Mouse (Mus musculus) forebrain, postnatal 0 days (tissue): ENCODE results near the gene Dner. TPM values are rescaled to one million over a fixed set of nuclear protein-coding genes. Genes with fewer than 3 reads are reported as not detected.

Experiments used
- ATAC-seq: fragments of 200-750 bp; cut with Nextera tagmentation; 2 replicates; pipeline ENCODE4 v1.8.0; 2017; ENCODE audit warnings: mild to moderate bottlenecking, moderate library complexity
- DNase-seq: peaks from one replicate; pipeline ENCODE4 v3.0.0-alpha.2; 2015
- H3K27ac ChIP-seq: fragments of 300-500 bp; sonication (generic); 2 replicates; pipeline ENCODE4 v1.5.1; 2014; ENCODE audit warnings: low read depth, mild to moderate bottlenecking, antibody characterized with exemption, low read length, moderate library complexity, mixed read lengths
- H3K27me3 ChIP-seq: fragments of 300-500 bp; sonication (generic); 2 replicates; pipeline ENCODE4 v1.6.1; 2014; ENCODE audit warnings: mild to moderate bottlenecking, low read length, mixed read lengths; ENCODE audit not compliant: insufficient read depth
- H3K36me3 ChIP-seq: fragments of 300-500 bp; sonication (generic); 2 replicates; pipeline ENCODE4 v1.6.1; 2014; ENCODE audit warnings: mild to moderate bottlenecking, moderate library complexity; ENCODE audit not compliant: insufficient read depth
- H3K4me1 ChIP-seq: fragments of 300-500 bp; sonication (generic); 2 replicates; pipeline ENCODE4 v1.6.1; 2014; ENCODE audit warnings: antibody characterized with exemption; ENCODE audit not compliant: insufficient read depth
- H3K4me2 ChIP-seq: fragments of 300-500 bp; sonication (generic); 2 replicates; pipeline ENCODE4 v1.6.1; 2014; ENCODE audit warnings: low read depth, mild to moderate bottlenecking, moderate library complexity
- H3K4me3 ChIP-seq: fragments of 300-500 bp; sonication (generic); 2 replicates; pipeline ENCODE4 v1.5.1; 2014; ENCODE audit warnings: low read depth, low read length, mixed read lengths
- H3K9ac ChIP-seq: fragments of 300-500 bp; sonication (generic); 2 replicates; pipeline ENCODE4 v1.6.1; 2014; ENCODE audit warnings: mild to moderate bottlenecking
- H3K9me3 ChIP-seq: fragments of 300-500 bp; sonication (generic); 2 replicates; pipeline ENCODE4 v1.6.1; 2016; ENCODE audit warnings: low read length
- CTCF ChIP-seq: sonication (generic); IDR thresholded peaks from 2 replicates; pipeline ENCODE4 v1.5.1; 2016; ENCODE audit warnings: antibody characterized with exemption, control low read depth, low read depth
- WGBS: fragments of 180-500 bp; shearing (Covaris S2); extraction: QIAGEN DNeasy Blood & Tissue Kit; methylation state at CpG from one replicate; pipeline ENCODE4 v1.1.7; 2014; 5-methylcytosine and 5-hydroxymethylcytosine counted together
- polyA plus RNA-seq: library from polyadenylated mRNA; unstranded; fragments of >200 nt; fragmentation: Nextera tagmentation; extraction: Ambion mirVana; gene quantifications from 2 replicates; pipeline ENCODE4 v1.2.1, GENCODE M21; 2015
- total RNA-seq: library from RNA; depleted of rRNA; stranded (reverse); fragments of >200 nt; gene quantifications from 2 replicates; pipeline ENCODE4 v1.2.3, GENCODE M21; 2014

The Dner gene
- total and polyA plus RNA-seq, 2 experiments from 2014 or later: 265 to 295 TPM

- Histone ChIP-seq H3K27me3 (no peaks in the 10 kb centered on the region), H3K4me3 (no peak overlapping the region), H3K4me1 (no peaks in the 10 kb centered on the region), H3K9ac (no peak overlapping the region), H3K27ac (no peak overlapping the region), H3K9me3 (no peaks in the 10 kb centered on the region), H3K4me2 (no peak overlapping the region), H3K36me3 (no peaks in the 10 kb centered on the region)
- DNase-seq: no peak
- ATAC-seq: no peak
- no peak for TF ChIP-seq CTCF
These were observed 188.5 kb downstream of the Dner start for GRCm38 (mm10) chr1:84507568-84507967.

DNA sequence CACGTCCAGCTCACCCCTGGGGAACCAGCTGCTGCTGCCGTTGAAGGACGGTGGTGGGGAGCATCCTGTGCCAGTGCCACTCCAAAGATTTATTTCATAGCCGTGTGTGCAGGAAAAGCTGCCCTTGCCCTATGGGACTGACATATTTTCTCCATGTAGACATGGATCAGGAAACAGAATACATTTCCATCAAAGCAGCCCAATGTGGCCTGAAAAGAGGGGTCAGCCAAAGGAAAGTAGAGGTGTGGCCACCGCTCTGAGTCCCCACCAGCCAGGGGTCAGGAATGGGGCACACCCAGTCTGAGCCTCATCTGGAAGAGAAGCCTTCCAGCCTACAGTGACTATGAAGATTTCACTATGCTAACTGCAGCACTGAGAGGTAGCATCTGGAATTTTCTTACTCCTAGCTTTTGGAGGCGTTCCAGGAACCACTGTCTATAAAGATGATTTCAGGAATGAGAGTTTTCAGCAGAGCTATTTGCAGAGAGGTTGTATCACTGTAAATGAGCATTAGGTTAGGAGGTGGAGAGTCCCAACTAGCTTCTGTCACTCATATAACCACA lies 189.0 kb downstream of the Dner start:
- H3K27me3 ChIP-seq: no peaks in the 10 kb centered on the region
- H3K9me3 ChIP-seq: no peaks in the 10 kb centered on the region
- DNase-seq: no peak
- no peak overlapping the region for H3K27ac ChIP-seq
- no peak overlapping the region for H3K4me3 ChIP-seq
- no peak for ATAC-seq
- 68% methylated on average over 6 of the region's 6 CpGs for WGBS
- no peaks in the 10 kb centered on the region for H3K4me1 ChIP-seq
- H3K36me3 ChIP-seq: no peaks in the 10 kb centered on the region
- no peak overlapping the region for H3K4me2 ChIP-seq
- H3K9ac ChIP-seq: no peak overlapping the region
- TF ChIP-seq CTCF: no peak

- H3K9me3 ChIP-seq: no peaks in the 10 kb centered on the region
- H3K4me1 ChIP-seq: no peaks in the 10 kb centered on the region
- no peak overlapping the region for H3K9ac ChIP-seq
- no peak overlapping the region for H3K4me3 ChIP-seq
- H3K36me3 ChIP-seq: no peaks in the 10 kb centered on the region
- DNase-seq: no peak
- ATAC-seq: no peak
- TF ChIP-seq CTCF: no peak
- H3K27ac ChIP-seq: no peak overlapping the region
- 73% methylated on average over 3 of the region's 3 CpGs for WGBS
- H3K4me2 ChIP-seq: no peak overlapping the region
- H3K27me3 ChIP-seq: no peaks in the 10 kb centered on the region
These were observed 195.3 kb downstream of the Dner start for GRCm38 (mm10) chr1:84500673-84501072.

- Histone ChIP-seq H3K27me3 (no peaks in the 10 kb centered on the region), H3K9me3 (no peaks in the 10 kb centered on the region), H3K4me1 (0 out of 2 replicates have a peak, but pooled peaks cover 3% of the 10 kb centered on the region), H3K36me3 (no peaks in the 10 kb centered on the region), H3K9ac (no peak overlapping the region), H3K27ac (peak overlapping the region; percentile 35; the same call in 1 of the 2 replicates), H3K4me3 (no peak overlapping the region), H3K4me2 (no peak overlapping the region)
- DNase-seq: peak; percentile 26
- ATAC-seq: peak; percentile 72; the same call in 1 of the 2 replicates
- no peak for TF ChIP-seq CTCF
- WGBS: 61% methylated on average over 6 of the region's 6 CpGs
These were observed 204.3 kb downstream of the Dner start for GRCm38 (mm10) chr1:84491732-84492131.

DNA sequence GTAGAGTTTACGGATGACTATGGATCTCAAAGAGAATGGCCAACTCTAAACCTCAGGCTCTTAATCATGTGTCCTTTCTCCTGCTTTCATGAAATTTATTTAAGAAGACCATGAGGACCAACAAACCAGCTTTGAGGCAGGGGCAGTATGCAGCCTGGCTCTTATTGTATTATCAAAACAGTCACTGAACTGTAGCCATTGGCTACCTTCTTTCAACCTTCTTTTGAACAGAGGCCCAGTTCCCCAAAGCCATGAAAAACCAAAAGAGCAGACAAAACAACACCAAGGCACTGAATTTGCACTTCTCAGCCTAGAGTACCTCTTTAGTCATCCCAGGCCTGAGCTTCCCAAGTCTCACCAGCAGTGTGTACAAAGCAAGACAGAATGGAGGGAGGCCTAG lies 207.5 kb downstream of the Dner start:
- H3K4me3 ChIP-seq: no peak overlapping the region
- DNase-seq (no peak), ATAC-seq (no peak)
- no peak overlapping the region for H3K4me2 ChIP-seq
- no peaks in the 10 kb centered on the region for H3K36me3 ChIP-seq
- TF ChIP-seq CTCF: no peak
- H3K4me1 ChIP-seq: 0 out of 2 replicates have a peak, but pooled peaks cover 3% of the 10 kb centered on the region
- H3K9ac ChIP-seq: no peak overlapping the region
- no peaks in the 10 kb centered on the region for H3K27me3 ChIP-seq
- no peak overlapping the region for H3K27ac ChIP-seq
- WGBS: 93% methylated on average over 1 of the region's 1 CpGs
- H3K9me3 ChIP-seq: no peaks in the 10 kb centered on the region

DNA sequence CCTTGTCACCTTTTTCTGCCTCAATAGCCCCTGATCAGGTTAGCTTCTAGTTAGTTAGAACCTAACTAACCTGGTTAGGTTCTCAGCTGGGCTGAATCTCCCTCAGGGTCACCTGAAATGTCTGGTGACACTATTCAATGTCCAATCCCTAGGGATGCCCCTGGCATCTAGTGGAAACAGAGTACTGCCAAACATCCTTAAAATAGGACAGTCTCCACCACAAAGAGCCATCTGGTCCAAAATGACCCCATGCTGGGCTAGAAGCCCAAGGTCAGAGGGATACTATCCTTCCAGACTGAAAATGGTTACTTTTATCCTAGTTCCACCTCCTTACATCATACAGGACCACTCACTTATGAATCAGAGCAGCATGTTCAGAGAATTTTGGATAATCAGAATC lies 211.0 kb downstream of the Dner start:
- Histone ChIP-seq H3K4me1 (no peaks in the 10 kb centered on the region), H3K9me3 (no peaks in the 10 kb centered on the region), H3K9ac (no peak overlapping the region), H3K4me2 (no peak overlapping the region), H3K36me3 (no peaks in the 10 kb centered on the region), H3K27ac (no peak overlapping the region), H3K27me3 (no peaks in the 10 kb centered on the region), H3K4me3 (no peak overlapping the region)
- no peak for ATAC-seq
- TF ChIP-seq CTCF: no peak
- no peak for DNase-seq

- H3K27me3 ChIP-seq: no peaks in the 10 kb centered on the region
- ATAC-seq (no peak), DNase-seq (no peak)
- no peaks in the 10 kb centered on the region for H3K4me1 ChIP-seq
- H3K9ac ChIP-seq: no peak overlapping the region
- H3K4me2 ChIP-seq: no peak overlapping the region
- no peaks in the 10 kb centered on the region for H3K9me3 ChIP-seq
- TF ChIP-seq CTCF: no peak
- no peaks in the 10 kb centered on the region for H3K36me3 ChIP-seq
- H3K4me3 ChIP-seq: no peak overlapping the region
- 93% methylated on average over 3 of the region's 3 CpGs for WGBS
- H3K27ac ChIP-seq: no peak overlapping the region
These were observed 211.4 kb downstream of the Dner start for GRCm38 (mm10) chr1:84484577-84484976.
